Mouse (Mus musculus) embryonic facial prominence, embryonic 14.5 days (tissue): Measurements from ENCODE around the gene Wnk4. TPM values are rescaled to one million over a fixed set of nuclear protein-coding genes. Genes with fewer than 3 reads are reported as not detected.
A peak's percentile ranks its signal among the peaks of the same experiment; 100 is the strongest.

Source experiments
- ATAC-seq: fragments of 200-750 bp; cut with Nextera tagmentation; 2 replicates; pipeline ENCODE4 v1.8.0; 2017; ENCODE audit warnings: low read depth, moderate number of reproducible peaks, moderate TSS enrichment
- DNase-seq: peaks from one replicate; pipeline ENCODE4 v3.0.0-alpha.2; 2015; ENCODE audit warnings: low spot score
- H3K27ac ChIP-seq: fragments of 300-500 bp; sonication (generic); replicated peaks from 2 replicates; pipeline ENCODE4 v1.5.1; 2014; ENCODE audit warnings: low read depth, mild to moderate bottlenecking, low read length, moderate library complexity
- H3K27me3 ChIP-seq: fragments of 300-500 bp; sonication (generic); replicated peaks from 2 replicates; pipeline ENCODE4 v1.6.1; 2014; ENCODE audit warnings: low read length; ENCODE audit not compliant: control insufficient read depth, insufficient read depth
- H3K36me3 ChIP-seq: fragments of 300-500 bp; sonication (generic); 2 replicates; pipeline ENCODE4 v1.6.1; 2014; ENCODE audit warnings: low read length, mixed read lengths; ENCODE audit not compliant: control insufficient read depth, insufficient read depth
- H3K4me1 ChIP-seq: fragments of 300-500 bp; sonication (generic); 2 replicates; pipeline ENCODE4 v1.6.1; 2014; ENCODE audit warnings: antibody characterized with exemption, low read length; ENCODE audit not compliant: control insufficient read depth, insufficient read depth
- H3K4me2 ChIP-seq: fragments of 300-500 bp; sonication (generic); 2 replicates; pipeline ENCODE4 v1.6.1; 2014; ENCODE audit warnings: low read depth, mild to moderate bottlenecking, low read length, moderate library complexity, mixed read lengths
- H3K4me3 ChIP-seq: fragments of 300-500 bp; sonication (generic); 2 replicates; pipeline ENCODE4 v1.5.1; 2014; ENCODE audit warnings: low read depth, mild to moderate bottlenecking, low read length
- H3K9ac ChIP-seq: fragments of 300-500 bp; sonication (generic); 2 replicates; pipeline ENCODE4 v1.6.1; 2014; ENCODE audit warnings: low read depth, mild to moderate bottlenecking, low read length, moderate library complexity, mixed read lengths
- H3K9me3 ChIP-seq: fragments of 300-500 bp; sonication (generic); 2 replicates; pipeline ENCODE4 v1.6.1; 2016; ENCODE audit warnings: low read length; ENCODE audit not compliant: control insufficient read depth
- WGBS: fragments of 180-500 bp; shearing (Covaris S2); extraction: QIAGEN DNeasy Blood & Tissue Kit; methylation state at CpG from one replicate; pipeline ENCODE4 v1.1.7; 2014; 5-methylcytosine and 5-hydroxymethylcytosine counted together
- polyA plus RNA-seq: library from polyadenylated mRNA; unstranded; fragments of >200 nt; fragmentation: Nextera tagmentation; extraction: Ambion mirVana; gene quantifications from 2 replicates; pipeline ENCODE4 v1.2.1, GENCODE M21; 2014

Gene Wnk4
- polyA plus RNA-seq, 1 experiment from 2014 or later = 11.9 TPM

GRCm38 (mm10) chr11:101287306-101287705 is 26.9 kb downstream of the Wnk4 start:
- 84% methylated on average over 9 of the region's 9 CpGs for WGBS
- Histone ChIP-seq H3K27ac (no peak overlapping the region), H3K9me3 (no peaks in the 10 kb centered on the region), H3K4me2 (no peak overlapping the region), H3K4me1 (no peaks in the 10 kb centered on the region), H3K9ac (no peak overlapping the region), H3K4me3 (no peak overlapping the region), H3K27me3 (no peaks in the 10 kb centered on the region), H3K36me3 (peaks cover 50% of the 10 kb centered on the region)
- no peak for DNase-seq
- ATAC-seq = no peak

DNA sequence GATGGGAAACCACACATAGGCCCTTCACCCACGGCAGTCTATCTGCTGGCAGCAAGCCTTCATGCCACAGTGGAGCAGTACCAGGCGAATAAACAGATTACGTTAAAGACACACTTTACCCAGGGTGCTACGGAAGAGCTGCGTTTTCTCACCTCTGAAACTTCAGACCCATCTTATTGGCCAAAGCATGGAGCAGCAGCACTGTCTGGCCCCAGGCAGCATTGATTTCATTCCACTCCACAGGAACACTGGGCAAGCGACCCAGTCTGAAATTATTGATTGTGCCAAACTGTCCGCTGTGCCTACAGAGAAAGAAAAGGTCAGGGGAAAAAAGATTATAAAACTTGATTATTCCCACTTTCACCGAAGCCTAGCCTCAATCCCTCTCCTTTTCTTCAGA is 30.9 kb downstream of the Wnk4 start:
- Histone ChIP-seq H3K27ac (no peak overlapping the region), H3K4me1 (no peaks in the 10 kb centered on the region), H3K9ac (no peak overlapping the region), H3K4me3 (no peak overlapping the region), H3K9me3 (no peaks in the 10 kb centered on the region), H3K4me2 (no peak overlapping the region), H3K36me3 (peaks cover 87% of the 10 kb centered on the region), H3K27me3 (no peaks in the 10 kb centered on the region)
- 95% methylated on average over 8 of the region's 8 CpGs for WGBS
- ATAC-seq (no peak), DNase-seq (no peak)

DNA sequence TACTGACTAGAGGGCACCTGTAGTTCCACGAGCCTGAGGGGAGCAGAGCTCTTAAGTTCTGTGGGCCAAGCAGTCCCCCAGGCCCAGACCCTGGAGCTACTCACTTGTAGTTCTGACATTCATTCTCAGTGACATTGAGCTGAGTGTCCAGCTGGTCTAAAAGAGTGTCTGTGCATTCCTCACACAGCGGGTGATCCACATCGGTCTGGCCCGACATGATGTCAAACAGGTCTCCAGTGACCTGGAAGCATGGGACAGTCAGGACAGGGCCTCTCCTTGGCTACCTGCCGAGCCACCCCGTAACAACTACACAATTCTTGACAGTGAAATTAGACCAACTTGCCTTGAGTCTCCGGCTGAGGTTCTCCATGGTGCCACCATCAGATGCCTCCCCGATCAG is 34.8 kb downstream of the Wnk4 start:
- no peak overlapping the region for H3K4me2 ChIP-seq
- no peaks in the 10 kb centered on the region for H3K4me1 ChIP-seq
- H3K9ac ChIP-seq = no peak overlapping the region
- WGBS = 95% methylated on average over 8 of the region's 8 CpGs
- no peak overlapping the region for H3K4me3 ChIP-seq
- DNase-seq = no peak
- no peaks in the 10 kb centered on the region for H3K27me3 ChIP-seq
- peaks cover 82% of the 10 kb centered on the region for H3K36me3 ChIP-seq
- H3K9me3 ChIP-seq = no peaks in the 10 kb centered on the region
- H3K27ac ChIP-seq = no peak overlapping the region
- no peak for ATAC-seq

- peak overlapping the region; percentile 82 for H3K4me3 ChIP-seq
- H3K9ac ChIP-seq = peak overlapping the region; percentile 87; the same call in 1 of the 2 replicates
- DNase-seq (no peak), ATAC-seq (no peak)
- H3K4me1 ChIP-seq = peaks cover 10% of the 10 kb centered on the region
- H3K4me2 ChIP-seq = peak overlapping the region; percentile 92
- H3K27ac ChIP-seq = no peak overlapping the region
- H3K36me3 ChIP-seq = peaks cover 29% of the 10 kb centered on the region
- WGBS = 63% methylated on average over 7 of the region's 7 CpGs
- no peaks in the 10 kb centered on the region for H3K9me3 ChIP-seq
- H3K27me3 ChIP-seq = no peaks in the 10 kb centered on the region
Measured at GRCm38 (mm10) chr11:101300881-101301280, 40.5 kb downstream of the Wnk4 start.

GRCm38 (mm10) chr11:101301299-101302003 is 41.1 kb downstream of the Wnk4 start:
- Histone ChIP-seq H3K4me1 (peaks cover 10% of the 10 kb centered on the region), H3K4me3 (peak overlapping the region; percentile 82), H3K27ac (peak overlapping the region; percentile 52; the same call in 1 of the 2 replicates), H3K9me3 (no peaks in the 10 kb centered on the region), H3K36me3 (peaks cover 25% of the 10 kb centered on the region), H3K4me2 (peak overlapping the region; percentile 92), H3K9ac (peak overlapping the region; percentile 87), H3K27me3 (no peaks in the 10 kb centered on the region)
- DNase-seq (no peak), ATAC-seq (no peak; the same call in 1 of the 2 replicates)
- 14% methylated on average over 24 of the region's 26 CpGs for WGBS

DNA sequence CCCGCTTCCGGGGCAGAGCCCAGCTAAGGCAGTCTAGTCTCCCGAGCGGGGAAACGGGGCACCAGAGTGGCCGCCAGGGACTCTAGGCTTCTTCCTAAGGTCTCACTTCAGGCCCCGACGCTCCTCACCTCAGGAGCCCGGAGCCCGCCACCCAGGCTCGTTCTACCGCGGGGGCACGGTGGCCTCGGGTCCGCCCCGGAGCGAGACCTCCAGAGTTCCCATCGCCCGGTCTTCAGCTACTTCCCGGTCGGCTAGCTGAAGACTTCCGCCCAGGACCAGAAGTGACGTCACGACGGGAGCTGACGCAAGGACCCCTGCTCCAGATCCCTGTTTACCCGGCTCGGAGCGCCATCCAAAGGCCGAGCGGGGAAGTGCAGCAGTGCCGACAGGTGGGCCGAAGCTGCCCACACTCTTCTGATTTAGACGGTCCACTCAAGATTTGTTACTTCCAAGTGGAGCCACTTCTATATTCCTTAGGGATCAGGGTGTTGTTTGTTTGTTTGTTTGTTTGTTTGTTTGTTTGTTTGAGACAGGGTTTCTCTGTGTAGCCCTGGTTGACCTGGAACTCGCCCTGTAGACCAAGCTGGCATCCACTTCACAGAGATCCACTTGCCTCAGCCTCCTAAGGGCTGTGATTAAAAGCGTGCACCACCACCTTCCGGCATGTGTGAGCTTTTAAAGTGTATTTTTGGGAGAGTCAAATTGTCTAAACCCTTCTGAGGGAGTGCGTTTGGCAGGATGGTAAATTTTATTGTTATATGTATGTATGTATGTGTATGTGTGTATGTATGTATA is 41.8 kb downstream of the Wnk4 start, which contains the start of gene Becn1:
Becn1 (minus strand) TSS at position 283 of the 795 bp plus-strand sequence.
- H3K9ac ChIP-seq = peak within 1 kb of the TSS; percentile 87
- H3K9me3 ChIP-seq = no peaks in the 10 kb centered on the region
- ATAC-seq = peak; percentile 95
- peak within 1 kb of the TSS; percentile 92 for H3K4me2 ChIP-seq
- peaks cover 10% of the 10 kb centered on the region for H3K4me1 ChIP-seq
- H3K27ac ChIP-seq = peak within 1 kb of the TSS; percentile 52; the same call in 1 of the 2 replicates
- peak within 1 kb of the TSS; percentile 82 for H3K4me3 ChIP-seq
- WGBS = 7% methylated on average over 30 of the region's 39 CpGs
- DNase-seq = peak; percentile 98
- H3K36me3 ChIP-seq = peaks cover 22% of the 10 kb centered on the region
- H3K27me3 ChIP-seq = no peaks in the 10 kb centered on the region

- Histone ChIP-seq H3K9me3 (no peaks in the 10 kb centered on the region), H3K4me3 (no peak overlapping the region), H3K36me3 (no peaks in the 10 kb centered on the region), H3K9ac (no peak overlapping the region), H3K4me2 (no peak overlapping the region), H3K4me1 (no peaks in the 10 kb centered on the region), H3K27me3 (no peaks in the 10 kb centered on the region; the same call in 1 of the 2 replicates), H3K27ac (no peak overlapping the region)
- 37% methylated on average over 5 of the region's 5 CpGs for WGBS
- ATAC-seq (no peak), DNase-seq (no peak)
Measured at GRCm38 (mm10) chr11:101307744-101308143, 47.4 kb downstream of the Wnk4 start.

- no peaks in the 10 kb centered on the region; the same call in 1 of the 2 replicates for H3K27me3 ChIP-seq
- no peak overlapping the region for H3K4me2 ChIP-seq
- H3K9me3 ChIP-seq = no peaks in the 10 kb centered on the region
- no peak overlapping the region for H3K27ac ChIP-seq
- DNase-seq (no peak), ATAC-seq (no peak)
- H3K4me3 ChIP-seq = no peak overlapping the region
- no peak overlapping the region for H3K9ac ChIP-seq
- no peaks in the 10 kb centered on the region for H3K4me1 ChIP-seq
- H3K36me3 ChIP-seq = no peaks in the 10 kb centered on the region
- 83% methylated on average over 3 of the region's 3 CpGs for WGBS
Measured at GRCm38 (mm10) chr11:101311083-101311482, 50.7 kb downstream of the Wnk4 start.
